Mouse (Mus musculus): ENCODE measurements around the gene Plk5.

- TF ChIP-seq CTCF (IDR thresholded peaks at IDR 0.05; ENCODE audit: extremely low read depth, insufficient read length, insufficient replicate concordance, low read depth, low read length) (no peak), POLR2A (IDR thresholded peaks at IDR 0.05; ENCODE audit: low read depth, low read length) (no peak)
Observed at GRCm38 (mm10) chr10:80383431-80383830, 27.2 kb downstream of the Plk5 start.
